Mouse (Mus musculus) forebrain, embryonic 14.5 days (tissue): ENCODE data around the gene Tmem190. TPM values are rescaled to one million over a fixed set of nuclear protein-coding genes. Genes with fewer than 3 reads are reported as not detected.

Experiments used
- ATAC-seq: fragments of 200-750 bp; cut with Nextera tagmentation; 2 replicates; pipeline ENCODE4 v1.8.0; 2017; ENCODE audit warnings: mild to moderate bottlenecking, moderate library complexity
- DNase-seq: peaks from one replicate; pipeline ENCODE4 v3.0.0-alpha.2; 2015; ENCODE audit warnings: low spot score
- H3K27ac ChIP-seq: fragments of 300-500 bp; sonication (generic); 2 replicates; pipeline ENCODE4 v1.5.1; 2014; ENCODE audit warnings: low read depth, mild to moderate bottlenecking, control low read depth, low read length, moderate library complexity
- H3K27me3 ChIP-seq: fragments of 300-500 bp; sonication (generic); replicated peaks from 2 replicates; pipeline ENCODE4 v1.6.1; 2014; ENCODE audit warnings: low read length, control low read depth, mixed read lengths; ENCODE audit not compliant: control insufficient read depth, insufficient read depth
- H3K36me3 ChIP-seq: fragments of 300-500 bp; sonication (generic); 2 replicates; pipeline ENCODE4 v1.6.1; 2014; ENCODE audit warnings: low read length, control low read depth; ENCODE audit not compliant: control insufficient read depth, insufficient read depth
- H3K4me1 ChIP-seq: fragments of 300-500 bp; sonication (generic); 2 replicates; pipeline ENCODE4 v1.6.1; 2014; ENCODE audit warnings: antibody characterized with exemption, low read length, control low read depth; ENCODE audit not compliant: control insufficient read depth, insufficient read depth
- H3K4me2 ChIP-seq: fragments of 300-500 bp; sonication (generic); 2 replicates; pipeline ENCODE4 v1.6.1; 2014; ENCODE audit warnings: mild to moderate bottlenecking, control low read depth, low read length
- H3K4me3 ChIP-seq: fragments of 300-500 bp; sonication (generic); 2 replicates; pipeline ENCODE4 v1.5.1; 2014; ENCODE audit warnings: low read depth, low read length, control low read depth
- H3K9ac ChIP-seq: fragments of 300-500 bp; sonication (generic); 2 replicates; pipeline ENCODE4 v1.6.1; 2014; ENCODE audit warnings: mild to moderate bottlenecking, low read length, control low read depth, moderate library complexity
- H3K9me3 ChIP-seq: fragments of 300-500 bp; sonication (generic); replicated peaks from 2 replicates; pipeline ENCODE4 v1.6.1; 2016; ENCODE audit warnings: low read length, control low read depth, mixed read lengths; ENCODE audit not compliant: control insufficient read depth
- WGBS: fragments of 180-500 bp; shearing (Covaris S2); extraction: QIAGEN DNeasy Blood & Tissue Kit; methylation state at CpG from one replicate; pipeline ENCODE4 v1.1.7; 2014; 5-methylcytosine and 5-hydroxymethylcytosine counted together
- polyA plus RNA-seq: library from polyadenylated mRNA; unstranded; fragments of >200 nt; fragmentation: Nextera tagmentation; extraction: Ambion mirVana; gene quantifications from 2 replicates; pipeline ENCODE4 v1.2.1, GENCODE M21; 2014

The Tmem190 gene
- not detected in 2 replicates for polyA plus RNA-seq

DNA sequence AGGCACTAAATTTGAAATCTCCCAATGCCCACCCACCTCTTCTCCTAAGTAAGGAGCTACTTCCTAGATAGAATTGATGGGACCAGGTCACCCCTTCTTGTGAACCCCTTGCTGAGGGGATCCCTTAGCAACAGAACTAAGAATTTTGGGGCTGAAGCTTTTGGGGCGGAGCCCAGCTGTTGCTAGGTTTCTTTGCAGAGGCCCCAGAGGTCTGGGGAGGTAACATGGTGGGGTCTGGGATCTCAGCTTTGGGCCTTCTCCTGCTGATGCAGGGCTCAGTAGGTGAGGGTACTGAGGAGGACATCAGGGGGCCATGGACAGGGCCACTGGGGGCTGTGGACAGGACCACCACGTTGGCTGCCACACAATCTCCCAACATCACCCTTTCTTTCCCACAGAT lies at the start of gene Tmem190, which contains the start of gene Il11:
Gene Tmem190 (plus strand): TSS at position 179 of the 400 bp plus-strand sequence.
Gene Il11 (minus strand): TSS at position 101 of the 400 bp plus-strand sequence.
- peaks cover 10% of the 10 kb centered on the region for H3K27me3 ChIP-seq
- 81% methylated on average over 2 of the region's 2 CpGs for WGBS
- DNase-seq = no peak

DNA sequence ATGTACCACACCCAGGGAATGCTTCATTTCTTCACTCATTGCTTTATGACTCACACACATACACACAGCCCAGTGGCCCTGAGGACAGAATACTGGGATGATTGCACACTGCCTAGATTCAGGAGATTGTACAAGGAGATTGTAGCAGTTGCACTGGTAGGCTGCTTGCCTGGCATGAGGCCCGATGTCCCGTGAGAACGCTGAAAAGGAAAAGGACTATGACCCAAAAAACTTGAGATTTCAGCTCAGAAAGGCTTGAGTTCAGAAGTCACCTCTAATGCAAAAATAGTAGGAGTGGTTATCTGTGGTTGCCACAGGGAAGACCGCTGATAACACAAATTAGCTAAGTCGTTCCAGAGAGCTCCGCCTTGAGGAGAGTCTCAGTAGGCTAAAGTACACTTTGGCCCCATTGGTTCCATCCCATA lies 49.8 kb upstream of the Tmem190 start:
- Histone ChIP-seq H3K27me3 (no peaks in the 10 kb centered on the region), H3K27ac (no peak overlapping the region), H3K9ac (no peak overlapping the region), H3K36me3 (no peaks in the 10 kb centered on the region), H3K4me1 (no peaks in the 10 kb centered on the region), H3K9me3 (no peaks in the 10 kb centered on the region), H3K4me2 (no peak overlapping the region), H3K4me3 (no peak overlapping the region)
- ATAC-seq = no peak
- WGBS = 77% methylated on average over 6 of the region's 6 CpGs
- DNase-seq = no peak

More for the DNA sequence above, at the start of gene Tmem190, which contains the start of gene Il11:
- no peak within 1 kb of the TSS for H3K27ac ChIP-seq
- no peak within 1 kb of the TSS for H3K9ac ChIP-seq
- no peak within 1 kb of the TSS for H3K4me2 ChIP-seq
- H3K36me3 ChIP-seq = no peaks in the 10 kb centered on the region
- H3K4me1 ChIP-seq = no peaks in the 10 kb centered on the region
- no peak within 1 kb of the TSS for H3K4me3 ChIP-seq
- H3K9me3 ChIP-seq = no peaks in the 10 kb centered on the region
- no peak for ATAC-seq

DNA sequence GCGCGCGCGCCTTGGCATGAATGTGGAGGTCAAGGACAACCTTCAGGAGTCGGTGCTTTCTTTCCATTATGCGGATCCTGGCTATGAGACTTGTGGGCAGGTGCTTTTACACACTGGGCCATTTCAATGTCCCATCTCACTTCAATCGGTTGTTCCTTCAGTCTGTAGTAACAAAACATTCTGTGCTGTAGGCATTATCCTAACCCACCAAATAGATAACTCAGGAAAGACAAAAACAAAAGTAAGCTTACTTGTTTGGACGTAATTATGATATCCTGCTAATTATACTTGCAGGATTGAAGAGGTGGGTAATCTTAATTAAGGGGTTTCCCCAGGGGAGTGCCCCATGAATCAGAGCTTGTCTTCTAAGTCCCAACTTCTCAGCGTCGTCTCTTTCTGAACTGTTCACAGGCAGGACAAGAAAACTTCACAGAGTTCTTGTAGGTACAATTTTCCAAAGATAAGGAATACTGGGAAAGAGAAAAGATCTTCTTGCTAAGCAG lies 43.6 kb upstream of the Tmem190 start:
- Histone ChIP-seq H3K4me3 (peak overlapping the region; percentile 27), H3K9me3 (no peaks in the 10 kb centered on the region), H3K36me3 (no peaks in the 10 kb centered on the region), H3K4me1 (peaks cover 21% of the 10 kb centered on the region), H3K27ac (peak overlapping the region; percentile 71), H3K9ac (peak overlapping the region; percentile 17; the same call in 1 of the 2 replicates), H3K27me3 (no peaks in the 10 kb centered on the region), H3K4me2 (peak overlapping the region; percentile 56)
- DNase-seq (no peak), ATAC-seq (no peak)
- 33% methylated on average over 10 of the region's 10 CpGs for WGBS

DNA sequence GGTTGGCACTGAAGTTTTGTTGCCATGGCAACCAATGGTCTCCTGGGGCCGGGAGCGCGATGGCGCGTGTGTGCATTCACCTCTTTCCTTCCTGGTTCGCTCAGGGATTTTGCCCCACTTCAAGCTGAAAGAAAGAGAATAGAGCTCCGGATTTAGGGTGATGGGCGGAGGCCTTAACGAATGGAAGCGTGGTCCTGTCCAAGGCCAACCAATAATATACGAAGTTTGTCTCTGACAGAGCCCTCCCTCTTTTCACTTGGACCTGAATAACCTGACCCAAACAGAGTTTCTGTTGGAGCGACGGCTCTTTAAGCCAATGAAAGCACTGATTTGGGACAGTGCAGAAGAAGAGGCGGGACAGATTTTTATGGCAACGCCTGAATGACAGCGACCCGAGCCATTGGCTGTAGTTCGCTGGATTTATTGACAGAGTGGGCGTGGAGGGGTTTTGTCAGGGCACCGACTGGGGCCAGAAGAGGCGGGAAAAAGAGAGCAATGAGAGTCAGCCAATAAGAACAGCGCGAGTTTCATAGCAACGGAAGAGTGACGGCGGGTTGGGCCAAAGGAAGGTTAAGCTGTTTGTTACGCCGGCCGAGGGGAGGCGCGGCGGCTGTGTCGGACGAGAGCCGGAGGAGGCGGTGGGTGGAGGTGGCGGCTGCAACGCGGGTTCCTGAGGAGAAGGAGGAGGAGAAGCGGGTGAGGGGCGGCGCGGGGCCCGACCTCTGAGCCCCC lies 43.0 kb upstream of the Tmem190 start, which contains the start of gene Kmt5c:
Gene Kmt5c (plus strand): TSS at position 572 of the 732 bp plus-strand sequence.
- Histone ChIP-seq H3K36me3 (0 out of 2 replicates have a peak, but pooled peaks cover 4% of the 10 kb centered on the region), H3K4me1 (peaks cover 21% of the 10 kb centered on the region), H3K9me3 (no peaks in the 10 kb centered on the region), H3K4me2 (peak within 1 kb of the TSS; percentile 68), H3K27me3 (no peaks in the 10 kb centered on the region), H3K9ac (peak within 1 kb of the TSS; percentile 90), H3K4me3 (peak within 1 kb of the TSS; percentile 67), H3K27ac (peak within 1 kb of the TSS; percentile 91)
- ATAC-seq = peak; percentile 96
- under 1% methylated on average over 39 of the region's 44 CpGs for WGBS
- peak; percentile 100 for DNase-seq

DNA sequence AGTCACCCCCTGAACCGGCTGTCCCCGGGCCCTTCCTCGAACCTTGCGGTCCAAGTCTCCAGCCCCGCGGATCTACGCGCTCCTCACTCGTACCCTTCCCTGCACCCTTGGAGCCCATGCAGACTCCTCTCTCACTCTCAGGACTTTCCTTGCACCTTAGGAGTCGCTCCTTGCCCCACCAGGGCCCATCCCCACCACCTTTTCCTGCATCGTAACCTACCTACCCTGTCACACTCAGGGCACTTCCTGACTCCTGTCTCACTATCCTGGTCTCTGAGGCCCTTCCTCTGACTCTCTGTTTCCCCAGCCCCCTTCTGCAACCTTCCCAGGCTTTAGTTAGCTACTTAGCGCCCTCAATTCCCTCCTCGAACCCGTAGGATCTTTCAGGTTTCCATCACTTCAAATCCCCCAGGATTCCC lies 42.4 kb upstream of the Tmem190 start:
- DNase-seq (no peak), ATAC-seq (peak; percentile 35; the same call in 1 of the 2 replicates)
- Histone ChIP-seq H3K9ac (peak overlapping the region; percentile 90), H3K27me3 (no peaks in the 10 kb centered on the region), H3K4me2 (peak overlapping the region; percentile 68), H3K36me3 (peaks cover 8% of the 10 kb centered on the region), H3K4me3 (peak overlapping the region; percentile 67), H3K4me1 (peaks cover 21% of the 10 kb centered on the region), H3K27ac (peak overlapping the region; percentile 91), H3K9me3 (no peaks in the 10 kb centered on the region)
- under 1% methylated on average over 12 of the region's 14 CpGs for WGBS

DNA sequence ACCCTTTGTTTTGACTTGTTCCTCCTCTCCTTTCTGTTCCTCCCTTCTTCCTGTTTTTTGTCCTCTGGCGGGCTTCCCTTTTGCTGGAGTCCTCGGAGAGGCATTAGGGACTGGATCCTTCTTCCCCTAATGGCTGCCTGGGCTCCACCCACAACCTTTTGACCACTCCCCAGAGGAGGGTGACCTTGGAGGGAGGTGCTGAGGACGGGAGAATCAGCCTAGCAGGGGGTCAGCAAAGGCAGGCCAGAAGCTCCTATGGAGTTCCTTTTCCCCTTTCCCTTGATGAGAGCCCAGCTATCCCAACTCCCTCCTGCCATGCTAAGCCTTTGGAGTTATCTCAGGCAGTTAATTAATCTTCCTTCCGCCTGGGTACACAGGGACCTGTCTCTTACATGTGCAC lies 41.6 kb upstream of the Tmem190 start:
- no peaks in the 10 kb centered on the region for H3K27me3 ChIP-seq
- H3K9ac ChIP-seq = peak overlapping the region; percentile 90
- 3% methylated on average over 4 of the region's 4 CpGs for WGBS
- H3K4me1 ChIP-seq = peaks cover 21% of the 10 kb centered on the region
- DNase-seq (peak; percentile 42), ATAC-seq (no peak)
- H3K36me3 ChIP-seq = peaks cover 17% of the 10 kb centered on the region
- no peaks in the 10 kb centered on the region for H3K9me3 ChIP-seq
- H3K27ac ChIP-seq = peak overlapping the region; percentile 91
- H3K4me2 ChIP-seq = peak overlapping the region; percentile 68
- peak overlapping the region; percentile 67 for H3K4me3 ChIP-seq

DNA sequence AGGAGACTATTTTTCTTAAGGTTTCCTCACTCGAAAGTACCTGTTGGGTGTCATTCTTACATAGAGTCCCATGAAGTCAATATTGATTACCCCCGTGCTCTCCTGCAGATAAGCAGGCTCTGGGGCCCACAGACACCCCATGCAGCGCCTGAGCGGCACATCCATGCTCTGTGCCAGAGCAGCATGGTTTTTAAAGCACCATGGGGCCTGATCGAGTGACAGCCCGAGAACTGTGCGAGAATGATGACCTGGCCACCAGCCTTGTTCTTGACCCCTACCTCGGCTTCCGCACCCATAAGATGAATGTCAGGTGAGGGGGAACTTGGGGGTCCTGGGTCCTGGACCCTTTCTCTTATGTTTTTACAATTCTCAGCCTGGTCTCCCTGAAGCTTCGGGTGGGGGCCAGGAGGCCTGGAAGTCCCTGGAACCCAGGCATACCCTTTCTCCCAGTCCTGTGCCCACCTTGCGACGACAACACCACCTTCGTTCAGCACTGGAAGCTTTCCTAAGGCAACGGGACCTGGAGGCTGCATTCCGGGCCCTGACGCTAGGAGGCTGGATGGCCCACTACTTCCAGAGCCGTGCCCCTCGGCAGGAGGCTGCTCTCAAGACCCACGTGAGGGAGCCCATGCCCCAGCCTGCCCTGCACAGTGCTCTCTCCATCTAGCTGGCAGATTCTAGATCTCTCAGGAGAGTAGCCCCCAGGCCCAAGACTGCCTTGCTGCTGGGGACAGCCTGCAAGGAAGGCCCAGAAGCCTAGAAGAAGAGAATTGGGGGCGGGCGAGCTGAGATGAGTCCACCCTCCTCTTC lies 40.9 kb upstream of the Tmem190 start:
- Histone ChIP-seq H3K4me3 (peak overlapping the region; percentile 67), H3K27me3 (no peaks in the 10 kb centered on the region), H3K27ac (no peak overlapping the region), H3K36me3 (peaks cover 24% of the 10 kb centered on the region), H3K9me3 (no peaks in the 10 kb centered on the region), H3K4me2 (peak overlapping the region; percentile 68), H3K4me1 (peaks cover 21% of the 10 kb centered on the region), H3K9ac (no peak overlapping the region)
- no peak for ATAC-seq
- no peak for DNase-seq
- 80% methylated on average over 21 of the region's 21 CpGs for WGBS

DNA sequence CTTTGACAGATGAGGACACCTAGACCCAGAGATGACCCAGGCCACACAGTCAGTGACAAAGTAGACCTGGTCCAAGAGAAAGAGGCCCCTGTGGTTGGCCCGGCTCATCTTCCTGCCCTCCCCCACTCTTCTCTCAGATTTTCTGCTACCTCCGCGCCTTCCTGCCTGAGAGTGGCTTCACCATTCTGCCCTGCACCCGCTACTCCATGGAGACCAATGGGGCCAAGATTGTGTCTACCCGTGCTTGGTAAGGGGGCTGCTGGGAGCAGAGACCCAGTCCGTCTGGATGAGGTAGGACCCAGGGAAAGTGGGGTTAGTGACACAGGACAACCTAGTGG lies 40.3 kb upstream of the Tmem190 start:
- DNase-seq (no peak), ATAC-seq (no peak)
- H3K9me3 ChIP-seq = no peaks in the 10 kb centered on the region
- no peak overlapping the region for H3K9ac ChIP-seq
- no peak overlapping the region for H3K4me2 ChIP-seq
- 84% methylated on average over 6 of the region's 6 CpGs for WGBS
- no peak overlapping the region for H3K4me3 ChIP-seq
- H3K27me3 ChIP-seq = no peaks in the 10 kb centered on the region
- peaks cover 21% of the 10 kb centered on the region for H3K4me1 ChIP-seq
- no peak overlapping the region for H3K27ac ChIP-seq
- peaks cover 28% of the 10 kb centered on the region for H3K36me3 ChIP-seq
